In the genomic region with DNA sequence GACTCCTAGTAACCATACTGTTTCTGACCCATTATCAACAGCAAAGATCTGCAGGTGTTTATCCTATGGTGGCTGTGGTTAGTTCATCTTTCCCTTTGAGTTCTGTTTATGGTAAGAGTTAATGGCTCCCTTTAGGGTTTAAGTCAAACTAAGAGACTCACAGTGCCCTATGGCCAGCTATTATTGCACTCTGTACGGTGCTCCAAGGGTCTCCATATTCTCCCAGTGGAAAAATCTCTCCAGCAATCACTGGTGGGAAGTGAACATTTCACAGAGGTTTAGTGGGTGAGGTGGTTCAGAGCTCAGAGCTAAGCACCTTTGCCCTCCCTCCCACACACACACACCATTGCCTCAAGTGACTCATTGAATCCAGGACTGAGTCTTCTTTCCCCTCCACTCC, we compare ENCODE assay signal across 17 mouse cellular contexts. TPM values are rescaled to one million over a fixed set of nuclear protein-coding genes. Genes with fewer than 3 reads are reported as not detected.
DNase-seq lines count a peak whose midpoint lies in the region; ATAC-seq and TF ChIP-seq lines count a peak whose summit lies in the region.
"Had no signal": no experiment of that assay in that cellular context is flagged by ENCODE, and none has a peak within 500 bp of the region (broad histone marks: within the 10 kb centered on the region; RNA-seq: fewer than 3 reads in every experiment).

No protein-coding gene starts in this region.

- no peaks in the 10 kb centered on the region for H3K27me3 ChIP-seq in forebrain, embryonic 16.5 days (replicated peaks; ENCODE audit: control insufficient read depth, insufficient read depth, low read length)
- H3K27me3 ChIP-seq in hindbrain, postnatal 0 days (ENCODE audit: insufficient read depth, low read length), result no peaks in the 10 kb centered on the region
- H3K27me3 ChIP-seq in neural tube, embryonic 14.5 days (ENCODE audit: control insufficient read depth, insufficient read depth, low read length), result no peaks in the 10 kb centered on the region
- H3K27me3 ChIP-seq: heart, embryonic 13.5 days; liver, embryonic 15.5 days; neural tube, embryonic 12.5 days had no signal

- peaks cover 8% of the 10 kb centered on the region; the same call in 1 of the 2 replicates for H3K4me1 ChIP-seq in forebrain, embryonic 16.5 days (replicated peaks; ENCODE audit: control insufficient read depth, insufficient read depth, low read length)
- no peaks in the 10 kb centered on the region for H3K4me1 ChIP-seq in hindbrain, postnatal 0 days (ENCODE audit: insufficient read depth, low read length)
- H3K4me1 ChIP-seq in neural tube, embryonic 14.5 days (ENCODE audit: control insufficient read depth, insufficient read depth, low read length), result 0 out of 2 replicates have a peak, but pooled peaks cover 7% of the 10 kb centered on the region
- H3K4me1 ChIP-seq: embryonic facial prominence, embryonic 10.5 days; heart, embryonic 13.5 days; liver, embryonic 15.5 days had no signal

- ATAC-seq in forebrain, embryonic 16.5 days, result peak; percentile 21
- peak; percentile 16; the same call in 1 of the 2 replicates for ATAC-seq in hindbrain, postnatal 0 days
- ATAC-seq in neural tube, embryonic 14.5 days (ENCODE audit: low read depth), result peak; percentile 35; the same call in 1 of the 2 replicates

- no peak for DNase-seq in layer of hippocampus, adult 2 months (ENCODE audit: low spot score in 2 of 2)
- DNase-seq in layer of hippocampus, adult 11-12 months (ENCODE audit: low spot score), result no peak
- no peak for DNase-seq in hindbrain, postnatal 0 days (ENCODE audit: low spot score)
- DNase-seq in adrenal gland, postnatal 14 days, result no peak
- no peak for DNase-seq in kidney, adult 8-10 months
- DNase-seq: cerebellum, adult 2 months; cerebellum, postnatal 36 days; kidney, postnatal 4 days had no signal

- H3K4me3 ChIP-seq in layer of hippocampus, adult 2 months, result no peak overlapping the region
- no peak overlapping the region for H3K4me3 ChIP-seq in forebrain, embryonic 16.5 days (replicated peaks; ENCODE audit: low read length)
- H3K4me3 ChIP-seq in hindbrain, postnatal 0 days (ENCODE audit: low read length), result no peak overlapping the region
- no peak overlapping the region for H3K4me3 ChIP-seq in neural tube, embryonic 14.5 days (ENCODE audit: low read depth, low read length)
- H3K4me3 ChIP-seq: embryonic facial prominence, embryonic 10.5 days; heart, embryonic 13.5 days; liver, embryonic 15.5 days; neural tube, embryonic 12.5 days had no signal

- TF ChIP-seq CTCF in layer of hippocampus, adult 2 months (conservative IDR thresholded peaks at IDR 0.05), result no peak
- TF ChIP-seq CTCF in hindbrain, postnatal 0 days (IDR thresholded peaks at IDR 0.05; ENCODE audit: low read depth), result no peak

- H3K4me2 ChIP-seq in forebrain, embryonic 16.5 days (ENCODE audit: low read length), result no peak overlapping the region
- peak overlapping the region; percentile 17; the same call in 1 of the 2 replicates for H3K4me2 ChIP-seq in hindbrain, postnatal 0 days (ENCODE audit: low read depth, low read length)
- no peak overlapping the region for H3K4me2 ChIP-seq in neural tube, embryonic 14.5 days (ENCODE audit: low read depth, low read length)
- H3K4me2 ChIP-seq: heart, embryonic 13.5 days; liver, embryonic 15.5 days; neural tube, embryonic 12.5 days had no signal

- no peak overlapping the region for H3K9ac ChIP-seq in forebrain, embryonic 16.5 days (replicated peaks; ENCODE audit: low read depth, low read length)
- H3K9ac ChIP-seq in hindbrain, postnatal 0 days (replicated peaks; ENCODE audit: low read length), result no peak overlapping the region
- H3K9ac ChIP-seq in neural tube, embryonic 14.5 days (replicated peaks; ENCODE audit: low read depth, low read length), result no peak overlapping the region
- H3K9ac ChIP-seq: heart, embryonic 13.5 days; liver, embryonic 15.5 days; neural tube, embryonic 12.5 days had no signal

- peak overlapping the region; percentile 58; the same call in 1 of the 2 replicates for H3K27ac ChIP-seq in layer of hippocampus, adult 2 months
- H3K27ac ChIP-seq in forebrain, embryonic 16.5 days (ENCODE audit: low read length), result peak overlapping the region; percentile 70
- peak overlapping the region; percentile 75 for H3K27ac ChIP-seq in hindbrain, postnatal 0 days
- H3K27ac ChIP-seq in neural tube, embryonic 14.5 days (ENCODE audit: low read depth, low read length), result peak overlapping the region; percentile 16; the same call in 1 of the 2 replicates
- H3K27ac ChIP-seq: embryonic facial prominence, embryonic 10.5 days; heart, embryonic 13.5 days; liver, embryonic 15.5 days; neural tube, embryonic 12.5 days had no signal

- 88% methylated on average over 1 of the region's 1 CpGs for WGBS in forebrain, embryonic 16.5 days
- WGBS in hindbrain, postnatal 0 days, result 73% methylated on average over 1 of the region's 1 CpGs
- WGBS in neural tube, embryonic 14.5 days, result 54% methylated on average over 1 of the region's 1 CpGs

- no peaks in the 10 kb centered on the region for H3K36me3 ChIP-seq in forebrain, embryonic 16.5 days (ENCODE audit: control insufficient read depth, insufficient read depth)
- no peaks in the 10 kb centered on the region for H3K36me3 ChIP-seq in hindbrain, postnatal 0 days (ENCODE audit: insufficient read depth, low read length)
- H3K36me3 ChIP-seq in neural tube, embryonic 14.5 days (ENCODE audit: control insufficient read depth, insufficient read depth, low read length), result no peaks in the 10 kb centered on the region
- H3K36me3 ChIP-seq: embryonic facial prominence, embryonic 10.5 days; heart, embryonic 13.5 days; liver, embryonic 15.5 days; neural tube, embryonic 12.5 days had no signal

- H3K9me3 ChIP-seq in forebrain, embryonic 16.5 days (ENCODE audit: control insufficient read depth, low read length), result no peaks in the 10 kb centered on the region
- H3K9me3 ChIP-seq in hindbrain, postnatal 0 days (ENCODE audit: low read length), result no peaks in the 10 kb centered on the region
- no peaks in the 10 kb centered on the region for H3K9me3 ChIP-seq in neural tube, embryonic 14.5 days (ENCODE audit: control insufficient read depth, low read length)
- H3K9me3 ChIP-seq: embryonic facial prominence, embryonic 10.5 days; heart, embryonic 13.5 days; liver, embryonic 15.5 days; neural tube, embryonic 12.5 days had no signal

RNA-seq across cellular contexts. Expression of a gene that starts 28.1 kb away (rescaled TPM):
- total RNA-seq in layer of hippocampus, adult 2 months (2021), result 1 to 10 TPM; 3.0 to 4.0 TPM
- 0.94 and 2.0 TPM in 2 replicates for polyA plus RNA-seq in forebrain, embryonic 16.5 days (2015; fragmentation: Nextera tagmentation; extraction: Ambion mirVana)
- total RNA-seq in hindbrain, postnatal 0 days (2014; rRNA removed), result 4.5 and 5.3 TPM in 2 replicates
- 5.3 and 5.6 TPM in 2 replicates for polyA plus RNA-seq in hindbrain, postnatal 0 days (2015; fragmentation: Nextera tagmentation; extraction: Ambion mirVana)
- polyA plus RNA-seq in neural tube, embryonic 14.5 days (2014; fragmentation: Nextera tagmentation; extraction: Ambion mirVana), result 1.6 and 3.4 TPM in 2 replicates
- total RNA-seq in adrenal gland, postnatal 14 days (2021), result 2.1 and 2.5 TPM in 2 replicates
- total RNA-seq: granulocyte monocyte progenitor cell, adult 5-6 weeks; monocyte, adult 5-6 weeks had no signal
- polyA plus RNA-seq: embryonic facial prominence, embryonic 10.5 days; heart, embryonic 13.5 days; kidney, embryonic 14.5 days; liver, embryonic 15.5 days had no signal

Comparison
In these comparisons a context has a peak if more than half of its experiments do, and no peak if none do; other contexts are left out.
1. H3K27ac ChIP-seq: peak in every context shown above with its lines; median percentile 75 in hindbrain, postnatal 0 days; 70 in forebrain, embryonic 16.5 days; 58 in layer of hippocampus, adult 2 months; 16 in neural tube, embryonic 14.5 days.